Mouse (Mus musculus) layer of hippocampus, adult 6 months (tissue): ENCODE data around the gene Gm20390. TPM values are rescaled to one million over a fixed set of nuclear protein-coding genes. Genes with fewer than 3 reads are reported as not detected.

Source experiments
- long read RNA-seq, 2 experiments: library from polyadenylated mRNA; unstranded; transcript quantifications; one replicate each; pipeline ENCODE4 v2.0.0; 2019 to 2020
- polyA plus RNA-seq: library from polyadenylated mRNA; unstranded; fragments of <200 nt; fragmentation: Nextera tagmentation; gene quantifications from 2 replicates; pipeline ENCODE4 v1.2.3, GENCODE M21; 2021

Gene Gm20390
- polyA plus RNA-seq = 344 and 378 TPM in 2 replicates
- long read RNA-seq, experiment 1, partial matches to known transcripts = 8 of 8 reads
- long read RNA-seq, experiment 1, other reads (novel, unspliced or antisense) = 0 of 8 reads
- long read RNA-seq, experiment 2, partial matches to known transcripts = 3 of 5 reads
- long read RNA-seq, experiment 2, other reads (novel, unspliced or antisense) = 2 of 5 reads

DNA sequence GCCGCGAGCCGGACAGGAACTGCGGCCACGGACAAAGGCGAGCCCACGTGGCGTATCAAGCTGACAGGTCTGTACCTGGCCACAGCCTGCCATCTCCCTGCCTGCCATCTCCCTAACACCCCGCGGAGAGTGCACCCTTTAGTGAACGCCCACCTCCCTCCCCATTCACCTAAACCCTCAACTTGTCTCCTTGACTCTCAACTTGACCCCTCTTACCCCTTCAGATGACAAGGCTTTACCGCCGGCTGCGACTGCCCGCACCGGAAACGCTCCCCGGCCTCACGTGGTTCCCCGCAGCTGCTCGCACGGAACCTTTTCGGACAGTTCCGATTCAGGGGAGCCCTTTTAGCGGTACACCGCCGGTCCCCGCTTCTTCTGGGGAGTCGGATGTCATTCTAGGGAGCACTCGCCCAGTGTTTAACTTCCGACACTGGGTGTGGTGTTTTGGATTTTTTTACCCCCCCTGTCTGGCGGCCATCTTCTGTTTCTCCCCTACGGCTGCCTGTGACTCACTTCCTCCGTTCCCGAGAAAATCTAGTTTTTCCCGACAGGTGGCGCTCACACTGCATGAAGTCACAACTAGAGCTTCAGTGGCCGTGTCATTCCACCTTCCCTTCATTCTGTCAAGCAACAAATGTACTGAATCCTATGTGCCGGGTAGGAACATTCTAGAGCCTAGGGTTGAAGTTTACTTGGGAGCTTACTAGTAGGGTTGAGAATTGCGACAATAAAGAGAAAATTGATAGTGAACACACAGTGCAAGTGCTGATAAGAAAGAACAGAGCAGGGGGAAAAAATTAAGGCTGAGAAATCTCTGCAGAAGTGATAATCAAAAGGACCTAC, at the start of gene Gm20390, which contains the start of gene Nme1:
Gm20390 (minus strand) TSS at position 289 of the 843 bp plus-strand sequence.
Nme1 (minus strand) TSS at position 517 of the 843 bp plus-strand sequence.

DNA sequence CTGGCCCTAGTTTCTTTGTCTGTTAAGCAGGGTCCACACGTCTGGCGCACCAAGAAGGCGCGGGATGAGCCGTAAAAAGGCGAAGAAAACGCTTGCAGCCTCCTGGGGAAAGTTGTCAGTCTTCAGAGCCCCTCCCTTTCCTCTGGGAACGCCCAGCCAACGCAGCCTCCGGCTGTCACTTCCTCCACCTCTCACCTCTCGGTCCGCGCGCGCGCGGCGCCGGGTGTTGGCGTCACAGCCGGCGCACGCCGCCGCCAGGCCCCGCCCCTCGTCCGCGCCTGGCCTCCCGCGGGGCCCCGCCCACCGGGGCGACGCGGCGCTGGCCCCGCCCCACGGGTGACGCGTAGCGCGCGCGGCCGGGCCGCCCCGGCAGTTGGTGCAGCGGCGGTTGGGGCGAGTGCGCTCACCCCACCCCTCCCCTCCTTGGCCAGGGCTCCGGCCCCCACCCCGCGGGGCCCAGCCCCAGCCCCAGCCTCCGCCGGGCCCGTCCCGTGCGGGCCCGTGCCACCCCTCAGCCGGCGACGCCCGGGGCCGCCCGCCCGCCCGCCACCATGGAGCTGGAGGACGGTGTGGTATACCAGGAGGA, 27.7 kb upstream of the Gm20390 start, which contains the start of gene Spag9:
Spag9 (plus strand) TSS at position 372 of the 586 bp plus-strand sequence.

DNA sequence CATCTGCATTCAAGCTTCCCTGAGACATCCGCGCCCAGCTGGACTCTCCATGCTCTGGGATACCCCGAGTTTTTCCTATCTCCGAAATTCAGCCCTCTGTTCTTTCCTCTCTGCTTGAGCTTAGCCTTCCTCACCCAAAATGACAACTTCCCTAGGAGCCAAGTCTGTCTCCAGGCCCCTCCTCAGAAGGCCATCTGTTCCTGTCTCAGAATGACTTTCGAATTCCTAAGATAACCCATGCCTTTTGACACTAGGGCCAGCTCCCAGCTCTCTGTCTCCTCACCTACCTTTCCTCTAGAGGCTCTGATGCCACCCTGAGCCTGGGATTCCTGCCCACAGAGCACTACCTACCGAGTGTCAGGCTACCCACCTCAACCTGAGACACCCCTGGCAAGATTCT, 11.9 kb downstream of the Gm20390 start, which contains the start of gene Nme2:
Nme2 (minus strand) TSS at position 101 of the 400 bp plus-strand sequence.

Other genes with a start within 250 kb of the Gm20390 start
- 15.0 and 16.3 TPM in 2 replicates for gene Utp18, start 82.5 kb downstream of the Gm20390 start, polyA plus RNA-seq
- 0.98 and 1.3 TPM in 2 replicates for gene Mbtd1, start 82.4 kb downstream of the Gm20390 start, polyA plus RNA-seq
- gene Nme2, start 12.0 kb downstream of the Gm20390 start, polyA plus RNA-seq = 272 and 316 TPM in 2 replicates
- gene Nme1, start 228 bp upstream of the Gm20390 start, polyA plus RNA-seq = 229 and 280 TPM in 2 replicates
- 49.3 and 61.8 TPM in 2 replicates for gene Spag9, start 27.8 kb upstream of the Gm20390 start, polyA plus RNA-seq
- gene Tob1, start 243.2 kb upstream of the Gm20390 start, polyA plus RNA-seq = 10.9 and 11.7 TPM in 2 replicates